Mouse (Mus musculus) neural tube, embryonic 15.5 days (tissue): Measurements from ENCODE around the gene Exph5. TPM values are rescaled to one million over a fixed set of nuclear protein-coding genes. Genes with fewer than 3 reads are reported as not detected.

Experiments
- ATAC-seq: fragments of 200-750 bp; cut with Nextera tagmentation; 2 replicates; pipeline ENCODE4 v1.8.0; 2017; ENCODE audit warnings: mild to moderate bottlenecking, moderate TSS enrichment, moderate library complexity; ENCODE audit not compliant: low FRiP score
- H3K27ac ChIP-seq: fragments of 300-500 bp; sonication (generic); replicated peaks from 2 replicates; pipeline ENCODE4 v1.5.1; 2015; ENCODE audit warnings: mild to moderate bottlenecking, inconsistent platforms
- H3K27me3 ChIP-seq: fragments of 300-500 bp; sonication (generic); replicated peaks from 2 replicates; pipeline ENCODE4 v1.6.1; 2015; ENCODE audit warnings: inconsistent platforms
- H3K36me3 ChIP-seq: fragments of 300-500 bp; sonication (generic); 2 replicates; pipeline ENCODE4 v1.6.1; 2015; ENCODE audit warnings: inconsistent platforms
- H3K4me1 ChIP-seq: fragments of 300-500 bp; sonication (generic); 2 replicates; pipeline ENCODE4 v1.6.1; 2015; ENCODE audit warnings: inconsistent platforms
- H3K4me2 ChIP-seq: fragments of 300-500 bp; sonication (generic); 2 replicates; pipeline ENCODE4 v1.6.1; 2015; ENCODE audit warnings: inconsistent platforms, mild to moderate bottlenecking, moderate library complexity
- H3K4me3 ChIP-seq: fragments of 300-500 bp; sonication (generic); replicated peaks from 2 replicates; pipeline ENCODE4 v1.5.1; 2015; ENCODE audit warnings: mild to moderate bottlenecking, inconsistent platforms
- H3K9ac ChIP-seq: fragments of 300-500 bp; sonication (generic); replicated peaks from 2 replicates; pipeline ENCODE4 v1.6.1; 2015; ENCODE audit warnings: mild to moderate bottlenecking, inconsistent platforms
- H3K9me3 ChIP-seq: fragments of 300-500 bp; sonication (generic); replicated peaks from 2 replicates; pipeline ENCODE4 v1.6.1; 2016; ENCODE audit warnings: inconsistent platforms
- WGBS: fragments of 180-500 bp; shearing (Covaris S2); methylation state at CpG from one replicate; pipeline ENCODE4 v1.1.7; 2015; ENCODE audit warnings: mixed read lengths; 5-methylcytosine and 5-hydroxymethylcytosine counted together
- polyA plus RNA-seq: library from polyadenylated mRNA; unstranded; fragments of >200 nt; fragmentation: Nextera tagmentation; extraction: Ambion mirVana; gene quantifications from 2 replicates; pipeline ENCODE4 v1.2.1, GENCODE M21; 2015

Gene Exph5
- polyA plus RNA-seq, 1 experiment from 2014 or later, result 0.38 TPM

DNA sequence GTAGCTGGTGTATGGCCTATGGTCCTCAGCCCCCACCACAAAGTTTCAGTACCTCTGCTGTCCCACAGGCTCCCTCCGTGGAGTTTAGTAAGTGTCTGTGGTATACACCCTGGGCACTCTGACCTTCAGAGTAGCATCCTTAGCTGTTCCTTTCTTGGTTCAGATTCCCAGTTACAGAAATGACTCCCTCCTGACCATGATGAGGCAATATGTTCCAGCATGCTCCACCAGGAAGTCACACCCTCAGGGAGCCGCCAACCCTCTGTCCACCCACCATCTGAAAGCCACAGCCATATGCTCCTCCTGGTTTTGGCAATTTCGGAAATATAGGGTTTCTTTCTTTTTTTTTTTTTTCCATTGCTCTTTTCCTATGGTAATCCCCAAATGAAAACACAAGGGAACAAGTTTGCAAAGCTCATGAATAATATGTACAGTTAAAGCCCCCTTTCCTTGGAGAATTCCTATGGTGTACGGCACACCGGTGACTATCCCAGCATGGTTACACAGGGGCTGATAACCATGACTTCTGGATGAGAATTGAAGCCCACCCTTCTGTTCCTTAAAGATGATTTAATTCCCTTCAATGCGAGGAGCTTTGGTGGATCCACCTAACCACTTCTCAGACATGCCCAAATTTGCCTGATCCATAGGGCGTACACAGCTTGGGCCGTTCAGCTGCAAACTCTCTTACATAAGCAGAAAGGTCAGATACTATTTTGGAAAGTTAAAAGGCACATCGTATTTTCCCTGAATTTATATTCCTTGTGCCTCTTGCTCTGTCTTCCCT is 43.4 kb downstream of the Exph5 start:
- no peak overlapping the region for H3K9ac ChIP-seq
- H3K4me3 ChIP-seq, result no peak overlapping the region

DNA sequence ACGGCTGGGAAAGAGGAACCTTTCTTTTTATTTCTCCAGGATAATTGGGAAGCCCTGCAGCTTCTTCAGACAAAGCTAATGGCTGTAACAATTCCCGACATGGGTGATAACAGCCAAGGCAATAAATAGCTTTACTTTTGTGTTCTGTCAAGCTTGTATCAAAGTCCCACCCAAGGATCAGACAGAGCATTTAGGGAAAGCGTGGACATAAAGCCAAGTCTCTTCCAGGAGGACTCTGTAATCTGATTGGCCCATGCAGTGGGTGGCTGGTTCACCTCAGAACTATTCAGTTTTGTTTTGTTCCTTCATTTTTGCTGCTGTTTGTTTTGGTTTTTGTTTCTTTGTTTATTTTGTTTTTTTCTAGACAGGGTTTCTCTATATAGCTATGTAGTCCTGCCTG is 44.3 kb downstream of the Exph5 start:
- no peaks in the 10 kb centered on the region for H3K27me3 ChIP-seq
- no peak overlapping the region for H3K4me2 ChIP-seq
- no peak overlapping the region for H3K9ac ChIP-seq
- H3K4me1 ChIP-seq, result peaks cover 5% of the 10 kb centered on the region
- ATAC-seq, result no peak
- no peak overlapping the region for H3K4me3 ChIP-seq
- H3K27ac ChIP-seq, result no peak overlapping the region
- 16% methylated on average over 3 of the region's 3 CpGs for WGBS
- H3K36me3 ChIP-seq, result no peaks in the 10 kb centered on the region
- H3K9me3 ChIP-seq, result no peaks in the 10 kb centered on the region

More for the DNA sequence above, 43.4 kb downstream of the Exph5 start:
- H3K4me1 ChIP-seq, result peaks cover 10% of the 10 kb centered on the region
- H3K4me2 ChIP-seq, result no peak overlapping the region
- H3K36me3 ChIP-seq, result no peaks in the 10 kb centered on the region
- ATAC-seq, result no peak
- H3K9me3 ChIP-seq, result no peaks in the 10 kb centered on the region
- 88% methylated on average over 9 of the region's 9 CpGs for WGBS
- H3K27ac ChIP-seq, result no peak overlapping the region
- H3K27me3 ChIP-seq, result no peaks in the 10 kb centered on the region; the same call in 1 of the 2 replicates

DNA sequence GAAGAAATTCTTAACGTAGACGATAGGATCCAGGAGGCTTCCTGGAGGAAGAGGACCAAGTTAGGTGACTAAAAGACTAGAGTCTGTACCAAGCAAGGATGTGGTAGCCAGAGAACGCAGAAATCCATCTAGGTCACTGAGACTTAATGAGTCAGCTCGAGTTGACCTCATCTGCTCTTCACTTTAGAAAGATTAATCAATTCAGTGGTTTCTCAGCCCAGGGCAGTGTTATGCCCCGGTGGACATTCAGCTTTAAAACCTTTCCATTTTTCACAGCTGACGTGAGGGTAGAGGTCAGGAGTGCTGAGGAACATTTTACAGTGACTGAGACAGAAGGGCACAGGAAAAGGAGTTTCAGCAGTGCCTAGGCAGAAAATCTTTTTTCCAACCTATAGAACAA is 44.9 kb downstream of the Exph5 start:
- Histone ChIP-seq H3K4me2 (no peak overlapping the region), H3K9ac (no peak overlapping the region), H3K36me3 (no peaks in the 10 kb centered on the region), H3K27ac (no peak overlapping the region), H3K9me3 (no peaks in the 10 kb centered on the region), H3K27me3 (no peaks in the 10 kb centered on the region), H3K4me3 (no peak overlapping the region), H3K4me1 (no peaks in the 10 kb centered on the region)
- WGBS, result 68% methylated on average over 6 of the region's 6 CpGs
- no peak for ATAC-seq

DNA sequence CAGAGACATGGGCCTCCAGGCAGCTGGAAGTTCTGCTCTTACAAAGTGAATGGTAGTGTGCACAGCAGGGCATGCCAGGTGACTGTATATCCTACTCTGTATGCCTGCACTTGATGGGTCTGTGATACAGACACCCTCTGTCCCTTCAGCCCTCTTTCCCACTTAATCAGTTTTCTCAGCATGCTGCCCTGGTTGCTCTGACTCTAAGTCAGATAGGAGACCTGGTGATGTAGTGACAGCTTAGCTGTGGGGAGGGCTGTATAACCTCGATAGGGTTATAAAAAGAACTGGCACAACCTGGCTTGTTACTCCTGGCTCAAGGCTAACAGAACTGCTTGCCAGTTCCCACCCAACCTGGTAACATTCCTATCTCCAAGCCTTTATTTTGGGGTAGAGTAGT is 47.7 kb downstream of the Exph5 start:
- Histone ChIP-seq H3K27me3 (no peaks in the 10 kb centered on the region), H3K4me1 (no peaks in the 10 kb centered on the region), H3K9me3 (no peaks in the 10 kb centered on the region), H3K9ac (no peak overlapping the region), H3K36me3 (no peaks in the 10 kb centered on the region), H3K27ac (no peak overlapping the region), H3K4me3 (no peak overlapping the region), H3K4me2 (no peak overlapping the region)
- no peak for ATAC-seq
- 50% methylated on average over 1 of the region's 1 CpGs for WGBS

DNA sequence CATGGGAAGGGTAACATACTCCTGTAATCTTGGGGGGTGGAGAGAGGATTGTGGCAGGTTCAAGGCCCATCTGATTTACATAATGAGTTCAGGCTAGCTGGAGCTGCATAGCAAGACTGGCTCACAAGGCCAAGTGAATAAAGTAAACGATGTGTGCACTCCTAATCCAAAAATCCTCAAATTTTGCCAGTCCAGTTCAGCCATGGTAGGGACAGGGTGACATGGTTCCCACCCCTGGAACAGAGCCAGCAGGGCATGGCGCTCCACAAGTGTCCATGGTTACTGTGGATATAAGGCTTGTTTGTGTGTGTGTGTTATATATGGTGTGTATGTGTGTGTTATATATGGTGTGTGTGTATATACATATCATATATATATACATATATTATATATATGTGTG is 48.9 kb downstream of the Exph5 start:
- no peak overlapping the region for H3K4me2 ChIP-seq
- H3K27me3 ChIP-seq, result no peaks in the 10 kb centered on the region
- no peak for ATAC-seq
- no peaks in the 10 kb centered on the region for H3K9me3 ChIP-seq
- no peaks in the 10 kb centered on the region for H3K36me3 ChIP-seq
- H3K27ac ChIP-seq, result no peak overlapping the region
- H3K4me1 ChIP-seq, result no peaks in the 10 kb centered on the region
- 89% methylated on average over 2 of the region's 2 CpGs for WGBS
- no peak overlapping the region for H3K4me3 ChIP-seq
- no peak overlapping the region for H3K9ac ChIP-seq

DNA sequence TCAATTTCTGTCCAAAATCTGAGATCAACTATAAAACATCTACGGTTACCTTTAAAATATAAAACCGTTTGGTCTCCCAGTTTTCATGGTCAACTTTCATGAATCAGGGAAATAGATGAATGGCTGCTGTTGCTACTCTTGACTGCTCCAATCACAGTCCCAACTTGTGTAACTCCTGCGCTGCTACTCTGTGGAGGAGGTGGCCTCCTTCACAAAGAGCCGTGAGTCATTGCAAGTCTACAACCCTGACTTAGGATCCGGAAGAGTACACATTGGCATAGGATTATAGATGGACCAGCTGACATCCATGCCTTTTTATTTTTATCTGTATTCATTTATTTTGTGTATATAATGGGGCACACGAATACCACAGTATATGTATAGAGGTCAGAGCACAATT is 50.4 kb downstream of the Exph5 start:
- H3K27ac ChIP-seq, result no peak overlapping the region
- 90% methylated on average over 6 of the region's 6 CpGs for WGBS
- H3K4me2 ChIP-seq, result no peak overlapping the region
- no peaks in the 10 kb centered on the region for H3K9me3 ChIP-seq
- no peaks in the 10 kb centered on the region for H3K4me1 ChIP-seq
- no peak overlapping the region for H3K9ac ChIP-seq
- no peak overlapping the region for H3K4me3 ChIP-seq
- no peaks in the 10 kb centered on the region for H3K36me3 ChIP-seq
- no peak for ATAC-seq
- H3K27me3 ChIP-seq, result no peaks in the 10 kb centered on the region

DNA sequence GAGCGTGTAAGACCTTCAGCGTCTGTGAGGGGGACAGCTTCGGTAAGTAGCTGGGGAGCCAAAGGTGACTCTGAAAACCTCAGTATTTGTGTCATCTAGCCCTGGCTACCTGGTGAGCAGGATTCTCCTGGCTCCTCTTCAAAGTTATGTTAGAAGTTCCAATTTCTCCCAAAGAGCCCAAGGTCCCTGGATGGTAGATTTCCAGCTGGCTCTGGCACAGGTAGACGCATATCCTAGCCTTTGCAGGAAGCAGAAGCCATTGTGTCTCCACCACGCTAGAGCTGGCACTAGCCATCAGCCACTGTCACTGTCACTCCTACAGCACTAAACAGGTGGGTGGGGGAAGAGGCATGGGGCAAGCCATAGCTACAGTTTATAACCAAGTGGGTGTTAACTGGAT is 51.7 kb downstream of the Exph5 start:
- Histone ChIP-seq H3K9ac (no peak overlapping the region), H3K27ac (no peak overlapping the region), H3K4me3 (no peak overlapping the region), H3K4me1 (no peaks in the 10 kb centered on the region), H3K4me2 (no peak overlapping the region), H3K27me3 (no peaks in the 10 kb centered on the region), H3K36me3 (no peaks in the 10 kb centered on the region), H3K9me3 (no peaks in the 10 kb centered on the region)
- 93% methylated on average over 5 of the region's 5 CpGs for WGBS
- no peak for ATAC-seq

DNA sequence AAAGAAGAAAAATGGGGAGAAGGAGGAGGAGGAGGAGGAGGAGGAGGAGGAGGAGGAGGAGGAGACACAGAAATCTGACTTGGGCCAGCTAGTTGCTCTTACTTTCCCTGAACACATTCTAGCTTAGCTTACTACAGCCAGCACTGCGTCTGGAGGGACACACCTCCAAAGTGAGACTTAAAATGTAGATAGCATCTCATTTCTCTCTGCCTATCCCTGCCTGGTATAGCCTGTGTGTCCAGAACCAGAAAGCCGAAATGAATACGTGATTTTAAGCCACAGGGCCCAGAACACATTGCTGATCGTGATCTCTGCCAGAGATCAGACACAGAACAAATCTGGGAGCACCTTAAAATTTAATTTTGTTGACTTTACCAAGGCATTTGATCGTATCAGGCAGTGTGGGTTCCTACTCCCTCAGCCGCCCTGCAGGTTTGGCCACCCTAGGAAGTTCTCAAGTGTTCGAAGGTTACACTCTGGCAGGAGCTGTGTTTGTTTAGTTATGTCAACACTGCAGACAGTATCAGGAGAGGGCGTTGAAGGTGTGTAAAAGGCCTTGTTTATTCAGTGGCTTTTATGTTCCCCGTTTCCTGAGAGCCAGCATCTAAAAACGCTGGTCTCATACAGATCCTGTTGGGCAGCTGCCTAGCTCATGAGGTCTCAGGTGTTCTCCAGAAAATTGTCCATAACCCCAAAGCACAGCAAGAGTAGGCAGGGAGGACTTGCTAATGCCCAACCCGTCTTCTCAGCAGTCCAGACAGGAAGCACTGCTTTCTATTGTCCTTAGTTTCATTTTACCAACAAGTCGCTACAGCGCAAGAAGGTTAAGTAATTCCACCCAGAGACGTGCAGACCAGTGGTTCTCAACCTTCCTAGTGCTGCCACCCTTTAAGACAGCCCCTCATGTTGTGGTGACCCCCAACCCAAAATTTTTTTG is 55.0 kb downstream of the Exph5 start:
- H3K4me1 ChIP-seq, result no peaks in the 10 kb centered on the region
- no peak overlapping the region for H3K4me2 ChIP-seq
- H3K36me3 ChIP-seq, result no peaks in the 10 kb centered on the region
- H3K27me3 ChIP-seq, result no peaks in the 10 kb centered on the region
- H3K9me3 ChIP-seq, result no peaks in the 10 kb centered on the region
- 75% methylated on average over 14 of the region's 14 CpGs for WGBS
- no peak for ATAC-seq
- H3K27ac ChIP-seq, result no peak overlapping the region
- no peak overlapping the region for H3K9ac ChIP-seq
- no peak overlapping the region for H3K4me3 ChIP-seq

DNA sequence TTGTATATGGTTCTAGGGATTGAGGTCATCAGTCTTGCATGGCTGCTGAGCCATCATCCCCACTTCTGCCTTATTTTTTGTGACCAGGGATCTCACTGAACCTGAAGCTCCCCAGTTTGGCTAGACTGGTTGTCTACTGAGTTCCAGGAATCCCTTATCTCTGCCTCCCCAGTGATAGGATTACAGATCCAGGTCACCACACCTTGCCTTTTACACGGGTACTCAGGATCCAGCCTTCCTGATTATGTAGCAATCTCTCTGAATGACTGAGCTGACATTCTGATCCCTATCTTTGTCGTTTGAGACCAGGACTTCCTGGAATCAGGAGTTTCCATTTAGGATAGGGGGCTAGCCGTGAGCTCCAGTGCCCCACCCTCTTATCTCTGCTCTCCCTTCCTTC is 69.9 kb downstream of the Exph5 start:
- H3K4me2 ChIP-seq, result no peak overlapping the region
- H3K27me3 ChIP-seq, result no peaks in the 10 kb centered on the region
- WGBS, result 85% methylated on average over 3 of the region's 3 CpGs
- H3K27ac ChIP-seq, result no peak overlapping the region
- H3K9ac ChIP-seq, result no peak overlapping the region
- no peaks in the 10 kb centered on the region for H3K4me1 ChIP-seq
- H3K4me3 ChIP-seq, result no peak overlapping the region
- no peak for ATAC-seq
- no peaks in the 10 kb centered on the region for H3K9me3 ChIP-seq
- no peaks in the 10 kb centered on the region for H3K36me3 ChIP-seq

DNA sequence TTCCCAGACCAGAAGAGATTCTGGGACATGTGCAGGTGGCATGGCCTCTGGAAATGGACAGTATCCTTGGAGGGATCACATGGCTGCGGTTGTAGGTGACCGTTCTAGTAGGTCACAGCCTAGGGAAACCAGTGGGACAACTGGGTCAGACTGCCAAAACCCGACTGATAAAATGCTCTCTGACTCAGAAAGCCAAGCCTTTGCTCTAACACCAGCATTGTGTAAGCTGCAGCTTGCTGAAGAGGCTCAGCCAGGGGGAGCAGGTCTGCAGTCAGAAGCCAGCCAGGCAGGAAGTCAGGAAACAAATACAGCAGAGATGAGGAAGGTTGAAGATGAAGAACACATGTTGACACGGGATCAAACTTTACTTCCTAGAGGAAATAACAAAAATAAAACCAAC is 74.4 kb downstream of the Exph5 start:
- no peak overlapping the region for H3K27ac ChIP-seq
- no peaks in the 10 kb centered on the region for H3K4me1 ChIP-seq
- 83% methylated on average over 4 of the region's 4 CpGs for WGBS
- no peak for ATAC-seq
- H3K36me3 ChIP-seq, result no peaks in the 10 kb centered on the region
- H3K9ac ChIP-seq, result no peak overlapping the region
- H3K4me3 ChIP-seq, result no peak overlapping the region
- H3K9me3 ChIP-seq, result no peaks in the 10 kb centered on the region
- H3K4me2 ChIP-seq, result no peak overlapping the region
- H3K27me3 ChIP-seq, result no peaks in the 10 kb centered on the region

DNA sequence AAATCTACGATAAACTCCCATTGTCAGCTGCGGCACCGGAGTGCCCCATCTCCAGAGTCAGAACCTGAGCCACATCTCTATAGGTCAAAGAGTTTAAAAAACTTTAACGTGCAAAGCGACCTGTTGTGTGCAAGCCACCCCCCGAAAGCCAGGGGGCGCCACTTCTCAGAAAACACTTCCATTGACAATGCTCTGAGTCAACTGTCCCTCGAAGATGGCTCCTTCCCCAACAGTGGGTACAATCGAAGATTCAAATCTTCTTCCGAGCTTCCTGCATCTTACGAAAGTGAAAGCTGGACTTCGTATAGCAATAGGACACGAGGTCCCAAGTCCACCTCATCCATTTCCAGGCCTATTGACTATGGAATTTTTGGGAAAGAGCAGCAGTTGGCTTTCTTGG is 75.3 kb downstream of the Exph5 start:
- ATAC-seq, result no peak
- H3K4me1 ChIP-seq, result no peaks in the 10 kb centered on the region
- 88% methylated on average over 13 of the region's 13 CpGs for WGBS
- H3K27ac ChIP-seq, result no peak overlapping the region
- H3K4me3 ChIP-seq, result no peak overlapping the region
- no peaks in the 10 kb centered on the region for H3K27me3 ChIP-seq
- no peaks in the 10 kb centered on the region for H3K9me3 ChIP-seq
- no peak overlapping the region for H3K9ac ChIP-seq
- no peaks in the 10 kb centered on the region for H3K36me3 ChIP-seq
- H3K4me2 ChIP-seq, result no peak overlapping the region

DNA sequence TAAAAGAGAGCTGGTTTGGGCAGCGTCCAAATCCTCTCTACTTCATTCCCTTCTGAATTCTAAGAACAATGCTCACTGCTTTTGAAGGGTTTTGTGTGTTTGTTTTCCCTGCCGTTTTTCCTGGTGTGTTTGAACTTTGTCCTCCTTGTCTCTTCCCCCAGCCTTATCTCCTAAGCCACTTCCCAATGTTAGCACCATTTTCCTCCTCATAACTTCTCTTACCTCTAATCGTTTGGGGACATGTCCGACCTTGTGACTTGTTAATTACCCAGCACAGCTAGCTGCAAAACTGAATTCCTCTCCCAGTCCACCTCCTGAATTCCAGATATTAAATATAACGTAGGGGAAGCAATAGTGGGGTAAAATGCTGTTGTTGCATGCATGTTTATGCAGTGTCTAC is 76.1 kb downstream of the Exph5 start:
- no peak overlapping the region for H3K27ac ChIP-seq
- 70% methylated on average over 5 of the region's 5 CpGs for WGBS
- no peaks in the 10 kb centered on the region for H3K4me1 ChIP-seq
- no peaks in the 10 kb centered on the region for H3K36me3 ChIP-seq
- no peaks in the 10 kb centered on the region for H3K27me3 ChIP-seq
- no peak for ATAC-seq
- no peak overlapping the region for H3K4me2 ChIP-seq
- no peak overlapping the region for H3K4me3 ChIP-seq
- no peak overlapping the region for H3K9ac ChIP-seq
- H3K9me3 ChIP-seq, result no peaks in the 10 kb centered on the region
